Comparison of ENCODE assay signal across 17 mouse cellular contexts in the genomic region with DNA sequence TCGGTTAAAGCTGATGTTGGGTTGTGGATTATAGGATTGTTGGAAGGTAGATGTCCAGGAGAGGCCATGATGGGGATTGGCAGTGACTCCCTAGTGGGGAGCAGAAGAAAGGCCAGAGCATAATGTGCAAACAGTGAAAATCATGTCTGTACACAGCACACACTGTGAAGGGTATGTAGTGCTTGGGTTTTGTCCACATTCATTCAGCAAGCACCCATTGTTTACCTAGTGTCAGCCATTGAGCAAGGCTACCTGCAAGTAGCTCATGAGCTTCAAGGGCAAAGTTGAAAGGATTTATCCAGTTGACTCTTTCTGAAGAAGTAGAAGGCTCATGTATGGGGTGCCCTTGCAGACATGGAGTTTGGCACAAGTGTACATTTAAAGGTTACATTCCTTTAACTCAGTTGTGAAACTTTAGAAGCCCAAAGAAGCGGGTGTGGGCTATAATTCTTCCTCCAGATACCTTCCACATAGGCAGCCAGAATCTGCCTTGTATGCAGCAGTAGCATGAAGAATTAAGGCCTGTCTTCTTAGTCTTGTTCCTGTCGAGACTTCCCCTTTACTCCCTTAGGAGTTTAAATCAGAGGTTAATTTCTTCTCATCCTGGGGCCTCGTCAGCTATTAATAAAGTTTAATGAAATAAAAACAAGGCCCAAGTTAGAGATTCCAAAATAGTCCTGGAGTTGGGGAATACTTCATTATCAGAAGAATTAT. TPM values are rescaled to one million over a fixed set of nuclear protein-coding genes. Genes with fewer than 3 reads are reported as not detected.
DNase-seq lines count a peak whose midpoint lies in the region; ATAC-seq and TF ChIP-seq lines count a peak whose summit lies in the region.
"Had no signal": no experiment of that assay in that cellular context is flagged by ENCODE, and none has a peak within 500 bp of the region (broad histone marks: within the 10 kb centered on the region; RNA-seq: fewer than 3 reads in every experiment).

No protein-coding gene starts in this region.

- H3K9ac ChIP-seq in heart, embryonic 16.5 days (ENCODE audit: low read length) = no peak overlapping the region
- H3K9ac ChIP-seq in liver, postnatal 0 days (replicated peaks) = no peak overlapping the region
- H3K9ac ChIP-seq in stomach, embryonic 15.5 days = no peak overlapping the region
- H3K9ac ChIP-seq: hindbrain, embryonic 14.5 days; limb, embryonic 13.5 days; lung, embryonic 14.5 days had no signal

- H3K9me3 ChIP-seq in heart, embryonic 16.5 days (replicated peaks; ENCODE audit: control insufficient read depth, low read length) = no peaks in the 10 kb centered on the region
- H3K9me3 ChIP-seq in heart, embryonic 10.5 days = no peaks in the 10 kb centered on the region
- H3K9me3 ChIP-seq in liver, postnatal 0 days (ENCODE audit: low read length) = no peaks in the 10 kb centered on the region
- no peaks in the 10 kb centered on the region for H3K9me3 ChIP-seq in stomach, embryonic 15.5 days
- H3K9me3 ChIP-seq: embryonic facial prominence, embryonic 10.5 days; limb, embryonic 13.5 days had no signal

- ATAC-seq in heart, embryonic 16.5 days (replicated peaks; ENCODE audit: extremely low read depth, insufficient read depth, low FRiP score) = no peak
- peak; percentile 54 for ATAC-seq in liver, postnatal 0 days
- 0 out of 2 replicates have a peak, but pooled peaks have one; percentile 27 for ATAC-seq in stomach, embryonic 15.5 days (ENCODE audit: insufficient read depth, low FRiP score, low read depth)

- H3K27ac ChIP-seq in heart, embryonic 16.5 days (ENCODE audit: low read length) = peak overlapping the region; percentile 58
- H3K27ac ChIP-seq in heart, embryonic 10.5 days = no peak overlapping the region
- H3K27ac ChIP-seq in liver, postnatal 0 days (ENCODE audit: low read depth) = peak overlapping the region; percentile 69
- peak overlapping the region; percentile 20 for H3K27ac ChIP-seq in brown adipose tissue, adult 24 weeks (replicated peaks; ENCODE audit: low read depth, low read length)
- no peak overlapping the region for H3K27ac ChIP-seq in stomach, embryonic 15.5 days
- H3K27ac ChIP-seq: embryonic facial prominence, embryonic 10.5 days; hindbrain, embryonic 14.5 days; limb, embryonic 13.5 days had no signal

- H3K4me3 ChIP-seq in heart, embryonic 16.5 days (ENCODE audit: low read length) = no peak overlapping the region
- no peak overlapping the region for H3K4me3 ChIP-seq in heart, embryonic 10.5 days
- no peak overlapping the region for H3K4me3 ChIP-seq in liver, postnatal 0 days (ENCODE audit: low read depth, low read length)
- H3K4me3 ChIP-seq in brown adipose tissue, adult 24 weeks (ENCODE audit: insufficient read depth, low read depth, low read length) = no peak overlapping the region
- H3K4me3 ChIP-seq in stomach, embryonic 15.5 days (replicated peaks) = no peak overlapping the region
- H3K4me3 ChIP-seq: embryonic facial prominence, embryonic 10.5 days; limb, embryonic 13.5 days had no signal

- H3K27me3 ChIP-seq in heart, embryonic 16.5 days (ENCODE audit: control insufficient read depth, insufficient read depth, low read length) = no peaks in the 10 kb centered on the region
- H3K27me3 ChIP-seq in heart, embryonic 10.5 days (ENCODE audit: insufficient read depth, poor library complexity, severe bottlenecking) = no peaks in the 10 kb centered on the region
- H3K27me3 ChIP-seq in liver, postnatal 0 days (ENCODE audit: insufficient read depth, low read length) = no peaks in the 10 kb centered on the region
- H3K27me3 ChIP-seq in stomach, embryonic 15.5 days (replicated peaks) = no peaks in the 10 kb centered on the region
- H3K27me3 ChIP-seq: limb, embryonic 13.5 days had no signal

- peaks cover 39% of the 10 kb centered on the region for H3K4me1 ChIP-seq in heart, embryonic 16.5 days (ENCODE audit: control insufficient read depth, insufficient read depth, low read length)
- peaks cover 17% of the 10 kb centered on the region for H3K4me1 ChIP-seq in heart, embryonic 10.5 days
- peaks cover 35% of the 10 kb centered on the region for H3K4me1 ChIP-seq in liver, postnatal 0 days (ENCODE audit: insufficient read depth)
- peaks cover 27% of the 10 kb centered on the region for H3K4me1 ChIP-seq in brown adipose tissue, adult 24 weeks (ENCODE audit: control insufficient read depth, insufficient read depth, insufficient read length, low read length)
- H3K4me1 ChIP-seq in stomach, embryonic 15.5 days = peaks cover 6% of the 10 kb centered on the region; the same call in 1 of the 2 replicates
- H3K4me1 ChIP-seq: embryonic facial prominence, embryonic 10.5 days had no signal

- 71% methylated on average over 4 of the region's 4 CpGs for WGBS in heart, embryonic 16.5 days
- 85% methylated on average over 4 of the region's 4 CpGs for WGBS in heart, embryonic 10.5 days
- 61% methylated on average over 4 of the region's 4 CpGs for WGBS in liver, postnatal 0 days (ENCODE audit: insufficient replicate concordance)
- 70% methylated on average over 4 of the region's 4 CpGs for WGBS in stomach, embryonic 15.5 days

- DNase-seq in heart, embryonic 10.5 days (ENCODE audit: low spot score) = no peak
- DNase-seq in liver, postnatal 0 days = no peak
- DNase-seq in liver = no peak
- no peak for DNase-seq in cerebellum, adult 8-10 months
- DNase-seq: cerebellum, adult 9-10 months; gastrocnemius, postnatal 25 days; kidney, adult 9 months; lung, embryonic 14.5 days; right cerebral cortex, postnatal 25 days had no signal

- H3K4me2 ChIP-seq in heart, embryonic 16.5 days (ENCODE audit: low read depth, low read length) = no peak overlapping the region
- no peak overlapping the region for H3K4me2 ChIP-seq in liver, postnatal 0 days (ENCODE audit: low read depth, low read length)
- H3K4me2 ChIP-seq in stomach, embryonic 15.5 days = no peak overlapping the region
- H3K4me2 ChIP-seq: heart, embryonic 11.5 days; hindbrain, embryonic 14.5 days; limb, embryonic 13.5 days; lung, embryonic 14.5 days had no signal

- no peaks in the 10 kb centered on the region for H3K36me3 ChIP-seq in heart, embryonic 16.5 days (ENCODE audit: control insufficient read depth, insufficient read depth)
- H3K36me3 ChIP-seq in heart, embryonic 10.5 days = peaks cover 5% of the 10 kb centered on the region; the same call in 1 of the 2 replicates
- H3K36me3 ChIP-seq in liver, postnatal 0 days (replicated peaks; ENCODE audit: insufficient read depth, low read length) = no peaks in the 10 kb centered on the region
- no peaks in the 10 kb centered on the region for H3K36me3 ChIP-seq in stomach, embryonic 15.5 days
- H3K36me3 ChIP-seq: embryonic facial prominence, embryonic 10.5 days had no signal

- no peak for TF ChIP-seq CTCF in liver, postnatal 0 days (IDR thresholded peaks at IDR 0.05; ENCODE audit: low read depth)

- no peak for TF ChIP-seq EP300 in liver, postnatal 0 days (IDR thresholded peaks at IDR 0.05; ENCODE audit: low read depth)

RNA-seq across cellular contexts. Expression of a gene that starts 31.9 kb away (rescaled TPM):
- polyA plus RNA-seq in heart, embryonic 16.5 days (2015; fragmentation: Nextera tagmentation; extraction: Ambion mirVana) = 0.47 and 0.75 TPM in 2 replicates
- polyA plus RNA-seq in heart, embryonic 10.5 days (2016; fragmentation: Nextera tagmentation; extraction: Ambion mirVana) = 0.33 and 1.1 TPM in 2 replicates
- not detected in 2 replicates for polyA plus RNA-seq in liver, postnatal 0 days (2015; fragmentation: Nextera tagmentation; extraction: Ambion mirVana)
- not detected in 2 replicates for polyA plus RNA-seq in brown adipose tissue, adult 24 weeks (2012; ENCODE audit: insufficient read depth, insufficient read length, missing spikeins)
- 2.9 and 3.7 TPM in 2 replicates for polyA plus RNA-seq in stomach, embryonic 15.5 days (2015; fragmentation: Nextera tagmentation; extraction: Ambion mirVana)
- polyA plus RNA-seq: spleen, adult 2 months had no signal

RNA-seq across cellular contexts. Expression of a gene that starts 37.2 kb away (rescaled TPM):
- polyA plus RNA-seq in heart, embryonic 16.5 days (2015; fragmentation: Nextera tagmentation; extraction: Ambion mirVana) = 37.3 and 42.0 TPM in 2 replicates
- 14.4 and 19.6 TPM in 2 replicates for polyA plus RNA-seq in heart, embryonic 10.5 days (2016; fragmentation: Nextera tagmentation; extraction: Ambion mirVana)
- polyA plus RNA-seq in liver, postnatal 0 days (2015; fragmentation: Nextera tagmentation; extraction: Ambion mirVana) = 9.9 TPM in 2 replicates
- polyA plus RNA-seq in brown adipose tissue, adult 24 weeks (2012; ENCODE audit: insufficient read depth, insufficient read length, missing spikeins) = 43.3 and 74.8 TPM in 2 replicates
- polyA plus RNA-seq in stomach, embryonic 15.5 days (2015; fragmentation: Nextera tagmentation; extraction: Ambion mirVana) = 45.5 and 50.8 TPM in 2 replicates

Comparison
In these comparisons a context has a peak if more than half of its experiments do, and no peak if none do; other contexts are left out.
1. H3K27ac ChIP-seq: peak in heart, embryonic 16.5 days (single experiment), liver, postnatal 0 days (single experiment) and brown adipose tissue, adult 24 weeks (single experiment); none in heart, embryonic 10.5 days (single experiment) and stomach, embryonic 15.5 days (single experiment).